Mouse (Mus musculus) kidney, adult 2 months (tissue): ENCODE results near the gene Esrrg. TPM values are rescaled to one million over a fixed set of nuclear protein-coding genes. Genes with fewer than 3 reads are reported as not detected.

ENCODE experiments used
- DNase-seq: peaks from one replicate; pipeline ENCODE4 v3.0.0; 2021
- H3K27ac ChIP-seq: fragments of 200-500 bp; 2 replicates; pipeline ENCODE4 v1.5.1; 2012; ENCODE audit warnings: low read depth, low read length, control low read depth, inconsistent platforms; ENCODE audit not compliant: insufficient read depth
- H3K27me3 ChIP-seq: fragments of 200-500 bp; replicated peaks from 2 replicates; pipeline ENCODE4 v1.6.1; 2012; ENCODE audit warnings: mild to moderate bottlenecking, moderate library complexity, low read length, inconsistent platforms; ENCODE audit not compliant: control insufficient read depth, insufficient read depth
- H3K36me3 ChIP-seq: fragments of 200-500 bp; 2 replicates; pipeline ENCODE4 v1.6.1; 2012; ENCODE audit warnings: mild to moderate bottlenecking, moderate library complexity, low read length, inconsistent platforms; ENCODE audit not compliant: control insufficient read depth, insufficient read depth
- H3K4me1 ChIP-seq: fragments of 200-500 bp; 2 replicates; pipeline ENCODE4 v1.6.1; 2011; ENCODE audit warnings: low read length; ENCODE audit not compliant: control insufficient read depth, insufficient read depth
- H3K4me3 ChIP-seq: fragments of 200-500 bp; 2 replicates; pipeline ENCODE4 v1.5.1; 2011; ENCODE audit warnings: mild to moderate bottlenecking, low read depth, low read length, control low read depth; ENCODE audit not compliant: insufficient read depth
- CTCF ChIP-seq: fragments of 200-500 bp; conservative IDR thresholded peaks from 2 replicates; pipeline ENCODE4 v1.5.1; 2011; ENCODE audit warnings: low read depth, mild to moderate bottlenecking, control low read depth, low read length, moderate library complexity, mixed read lengths; ENCODE audit not compliant: insufficient read depth, insufficient read length
- POLR2A ChIP-seq: fragments of 200-500 bp; IDR thresholded peaks from one replicate; pipeline ENCODE4 v1.6.1; 2011; ENCODE audit warnings: low read depth, low read length, control low read depth
- WGBS: fragments of 180-500 bp; shearing (Covaris S2); methylation state at CpG from one replicate; pipeline ENCODE4 v1.1.7; 2018; 5-methylcytosine and 5-hydroxymethylcytosine counted together
- polyA plus RNA-seq: library from polyadenylated mRNA; depleted of rRNA; stranded (reverse); fragments of >200 nt; gene quantifications from 2 replicates; pipeline ENCODE4 v1.2.3, GENCODE M21; 2012

Gene Esrrg
- polyA plus RNA-seq, 1 experiment = 24.2 TPM

DNA sequence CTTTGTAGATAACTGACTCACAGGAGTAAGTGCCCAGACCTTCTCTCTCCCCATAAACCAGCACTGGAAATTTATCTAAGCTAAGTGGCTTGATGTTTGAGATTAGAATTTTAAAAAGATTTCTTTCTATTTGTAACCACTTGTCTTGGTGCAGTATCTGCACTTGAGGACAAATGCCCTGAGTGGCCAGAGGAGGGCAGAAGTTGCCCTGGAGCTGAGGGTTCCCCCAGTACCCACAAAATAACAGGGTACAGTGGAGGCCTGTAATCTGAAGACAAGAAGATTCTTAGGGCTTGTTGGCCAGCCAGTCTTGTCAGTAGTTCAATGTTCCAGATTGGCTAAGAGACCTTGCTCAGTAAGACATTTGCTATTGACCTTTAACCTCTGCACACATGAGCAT is 461.3 kb downstream of the Esrrg start:
- no peaks in the 10 kb centered on the region for H3K4me1 ChIP-seq
- no peaks in the 10 kb centered on the region for H3K27me3 ChIP-seq
- no peak overlapping the region for H3K27ac ChIP-seq
- H3K4me3 ChIP-seq = no peak overlapping the region
- TF ChIP-seq POLR2A (no peak), CTCF (no peak)
- no peak for DNase-seq
- H3K36me3 ChIP-seq = no peaks in the 10 kb centered on the region; the same call in 1 of the 2 replicates

DNA sequence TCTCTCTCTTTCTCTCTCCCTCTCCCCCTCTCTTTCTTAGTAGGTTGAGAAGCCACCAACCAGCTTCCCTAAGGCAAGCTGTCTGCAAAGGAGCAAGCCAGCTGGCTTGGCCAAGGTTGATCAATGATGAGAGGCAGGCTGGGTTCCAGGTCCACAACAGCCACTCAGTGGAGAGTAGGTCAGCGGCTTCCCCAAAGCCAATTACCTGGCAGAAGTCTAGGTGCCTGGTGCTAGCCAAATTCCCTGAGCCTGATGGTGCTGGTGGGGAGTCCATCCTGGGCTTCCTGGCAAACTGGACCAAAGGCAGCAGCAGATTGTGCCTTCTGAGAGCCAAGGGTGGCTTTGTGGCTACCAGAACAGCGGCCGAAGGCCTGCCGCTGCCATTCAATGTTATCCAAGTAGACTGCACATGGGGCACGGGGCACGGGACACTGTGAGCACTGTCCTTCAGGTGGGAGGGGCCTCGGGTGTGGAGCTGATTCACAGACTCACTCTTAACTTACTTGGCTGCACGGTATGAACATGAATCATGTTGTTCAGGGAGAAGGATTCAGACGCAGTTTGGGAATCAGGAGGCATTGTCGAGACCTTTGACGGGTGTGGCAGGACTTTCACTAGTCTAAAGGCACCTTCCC is 469.1 kb downstream of the Esrrg start:
- no peak for DNase-seq
- Histone ChIP-seq H3K36me3 (no peaks in the 10 kb centered on the region; the same call in 1 of the 2 replicates), H3K27me3 (no peaks in the 10 kb centered on the region), H3K4me1 (no peaks in the 10 kb centered on the region), H3K27ac (no peak overlapping the region), H3K4me3 (no peak overlapping the region)
- TF ChIP-seq CTCF (no peak), POLR2A (no peak)
- WGBS = 83% methylated on average over 11 of the region's 11 CpGs

DNA sequence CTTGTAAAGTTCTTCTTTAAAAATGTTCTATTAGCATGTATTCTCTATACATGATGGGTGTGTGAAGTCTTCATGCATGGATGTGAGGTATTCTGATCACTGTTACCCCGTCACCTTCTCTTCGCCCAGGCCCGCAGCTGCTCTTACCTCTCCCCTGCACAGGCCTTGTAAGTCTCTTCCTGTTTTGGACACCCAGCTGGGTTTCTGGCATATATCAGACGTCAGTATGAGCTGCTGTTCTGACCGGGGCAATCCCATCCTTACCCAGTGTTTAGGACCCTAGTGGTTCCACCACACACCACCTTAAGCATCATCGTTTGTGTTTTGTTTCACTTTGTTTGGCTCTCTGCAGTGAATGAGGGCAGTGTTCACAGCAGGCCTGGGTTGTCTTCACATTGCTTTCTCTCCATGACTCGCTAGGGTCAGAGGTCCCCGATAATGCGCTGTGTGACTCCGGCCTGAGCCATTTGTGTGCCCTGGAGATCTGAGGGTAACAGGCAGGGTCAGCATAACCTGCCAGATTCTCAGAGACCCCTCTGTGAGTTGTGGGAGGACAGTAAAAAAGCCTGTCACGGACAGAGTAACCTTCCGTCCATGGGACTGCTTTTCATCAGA is 471.8 kb downstream of the Esrrg start:
- 79% methylated on average over 12 of the region's 12 CpGs for WGBS
- no peak for DNase-seq
- no peak overlapping the region for H3K4me3 ChIP-seq
- TF ChIP-seq CTCF = no peak
- no peak for TF ChIP-seq POLR2A
- H3K27ac ChIP-seq = no peak overlapping the region
- no peaks in the 10 kb centered on the region; the same call in 1 of the 2 replicates for H3K36me3 ChIP-seq
- H3K4me1 ChIP-seq = no peaks in the 10 kb centered on the region
- H3K27me3 ChIP-seq = no peaks in the 10 kb centered on the region

DNA sequence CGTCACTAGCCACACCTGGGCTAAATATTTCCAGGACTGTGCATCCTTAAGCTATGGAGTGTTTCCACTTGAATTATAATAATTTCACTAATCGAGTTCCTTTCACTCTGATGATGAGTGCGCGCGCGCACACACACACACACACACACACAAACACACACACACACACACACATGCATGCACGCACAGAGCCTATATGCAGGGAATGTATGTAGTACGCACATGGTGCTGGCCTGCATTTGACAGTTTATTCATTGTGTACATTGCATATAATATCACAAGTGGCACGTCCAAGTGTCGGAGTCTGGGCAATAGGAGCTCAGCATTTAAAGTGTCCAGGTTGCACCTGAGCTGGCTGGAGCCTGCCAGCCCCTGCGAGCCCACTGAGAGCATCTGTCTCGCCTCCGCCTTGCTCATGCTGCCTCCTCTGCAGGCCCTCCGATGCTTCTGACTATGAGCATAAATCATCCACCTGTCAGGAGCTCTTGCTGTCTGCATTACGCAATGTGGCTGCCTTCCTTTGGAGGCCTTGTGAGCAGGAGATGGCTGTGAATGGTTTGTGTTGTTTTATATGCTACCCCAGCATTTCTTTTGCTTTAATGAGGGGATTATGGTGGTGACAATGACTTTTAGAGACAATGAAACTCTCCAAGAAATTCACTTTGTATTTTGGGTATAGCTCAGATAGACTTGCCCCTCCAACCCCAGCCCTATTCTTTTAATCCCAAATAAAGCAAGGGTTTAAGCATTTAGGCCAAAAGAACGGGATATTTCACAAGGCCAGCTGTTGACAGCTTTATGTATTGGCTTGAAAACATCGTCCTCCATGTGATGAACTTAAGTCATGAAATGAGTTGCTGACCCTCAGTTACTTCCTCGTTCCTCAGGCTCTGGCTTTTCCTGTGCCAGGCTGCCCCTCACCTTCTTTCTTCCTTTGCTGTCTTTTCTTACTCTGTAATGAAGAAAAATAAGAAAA is 474.4 kb downstream of the Esrrg start:
- TF ChIP-seq POLR2A (no peak), CTCF (no peak)
- no peak for DNase-seq
- WGBS = 77% methylated on average over 18 of the region's 18 CpGs

DNA sequence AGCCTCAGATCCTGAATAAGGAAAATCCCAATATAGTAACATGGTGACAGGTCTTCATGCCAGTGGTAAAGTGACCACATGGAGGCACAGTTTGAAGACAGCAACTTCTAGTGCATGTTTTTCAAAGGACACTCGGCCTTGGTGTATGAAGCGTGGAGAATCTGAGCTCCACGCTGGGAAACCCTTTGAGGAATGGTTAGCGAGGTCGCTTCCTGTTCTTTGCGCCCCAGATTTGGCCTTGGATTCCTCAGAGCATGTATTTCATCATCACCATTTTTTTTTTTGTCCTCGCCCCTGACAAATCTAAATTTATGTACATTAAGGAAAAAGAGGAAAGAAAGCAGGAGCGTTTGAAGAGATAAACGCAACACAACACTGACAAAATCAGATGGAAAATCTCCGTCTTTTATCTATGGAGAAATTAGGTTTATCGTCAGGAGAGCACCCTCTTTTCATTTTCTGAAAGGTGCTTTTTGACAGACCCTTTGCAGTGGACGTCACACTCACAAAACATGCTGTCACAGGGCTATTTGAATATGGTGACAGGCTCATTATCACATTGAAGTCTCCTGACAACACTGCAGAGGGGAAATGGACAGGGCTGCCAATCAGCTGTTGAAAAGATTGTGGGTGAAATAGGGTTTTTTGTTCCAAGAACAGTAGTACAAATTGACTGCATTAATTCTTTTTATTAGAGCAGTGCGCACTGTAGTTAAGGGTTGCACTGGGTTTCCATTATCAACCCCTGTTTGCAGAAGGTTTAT is 476.7 kb downstream of the Esrrg start:
- Histone ChIP-seq H3K27me3 (no peaks in the 10 kb centered on the region), H3K4me3 (no peak overlapping the region), H3K4me1 (no peaks in the 10 kb centered on the region), H3K27ac (no peak overlapping the region), H3K36me3 (no peaks in the 10 kb centered on the region)
- DNase-seq = no peak
- no peak for TF ChIP-seq POLR2A
- TF ChIP-seq CTCF = no peak
- WGBS = 83% methylated on average over 13 of the region's 13 CpGs

More for the DNA sequence above, 474.4 kb downstream of the Esrrg start:
- Histone ChIP-seq H3K36me3 (no peaks in the 10 kb centered on the region), H3K27ac (no peak overlapping the region), H3K4me1 (no peaks in the 10 kb centered on the region), H3K27me3 (no peaks in the 10 kb centered on the region), H3K4me3 (no peak overlapping the region)

DNA sequence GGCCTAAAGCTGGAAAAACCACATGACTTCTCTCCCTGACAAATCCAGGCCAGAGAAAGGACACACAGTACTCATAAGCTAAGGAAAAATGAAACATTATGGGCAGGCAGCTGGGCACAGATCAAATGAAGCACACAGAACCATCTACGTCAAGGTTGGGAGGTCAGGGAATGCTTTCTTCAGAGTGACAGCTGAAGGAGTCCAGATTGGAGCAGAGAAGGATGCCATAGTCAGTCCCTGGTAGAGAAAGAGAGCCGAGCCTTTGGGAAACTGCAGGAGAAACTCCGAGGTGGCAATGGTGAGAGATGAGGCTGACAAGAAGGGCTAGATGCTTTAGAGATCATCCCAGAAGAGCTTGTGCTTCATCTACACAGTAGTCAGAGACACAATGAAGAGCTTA is 485.1 kb downstream of the Esrrg start:
- Histone ChIP-seq H3K4me1 (no peaks in the 10 kb centered on the region), H3K27me3 (no peaks in the 10 kb centered on the region), H3K27ac (no peak overlapping the region), H3K36me3 (no peaks in the 10 kb centered on the region; the same call in 1 of the 2 replicates), H3K4me3 (no peak overlapping the region)
- TF ChIP-seq POLR2A (no peak), CTCF (no peak)
- WGBS = 79% methylated on average over 3 of the region's 3 CpGs
- no peak for DNase-seq

DNA sequence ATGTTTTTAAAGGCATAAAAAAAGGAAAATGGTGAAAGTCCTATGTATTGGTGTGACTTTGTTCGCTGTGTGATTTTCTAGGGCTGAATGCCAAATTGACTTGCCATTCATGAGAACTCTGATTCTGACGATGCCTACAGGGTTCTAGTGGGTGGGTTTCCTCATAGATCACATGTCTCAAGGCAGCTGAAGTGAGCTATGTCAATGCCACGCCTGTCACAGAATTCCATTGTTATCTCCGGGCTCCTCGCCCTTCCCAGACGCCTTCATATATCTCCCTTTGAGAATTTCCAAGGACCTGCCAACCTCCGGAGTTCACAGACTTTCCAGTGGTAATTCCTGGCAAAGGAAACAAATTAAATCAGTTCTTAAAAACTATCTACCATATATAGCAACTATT is 493.2 kb downstream of the Esrrg start:
- WGBS = 82% methylated on average over 7 of the region's 7 CpGs
- no peak for TF ChIP-seq CTCF
- no peak for TF ChIP-seq POLR2A

More for the DNA sequence above, 493.2 kb downstream of the Esrrg start:
- no peaks in the 10 kb centered on the region for H3K36me3 ChIP-seq
- no peak overlapping the region for H3K4me3 ChIP-seq
- H3K27ac ChIP-seq = no peak overlapping the region
- H3K27me3 ChIP-seq = no peaks in the 10 kb centered on the region
- DNase-seq = no peak
- peaks cover 3% of the 10 kb centered on the region; the same call in 1 of the 2 replicates for H3K4me1 ChIP-seq
